Mouse (Mus musculus): ENCODE results near the gene Klf17.

- TF ChIP-seq POLR2A (IDR thresholded peaks at IDR 0.05; ENCODE audit: low read depth, low read length) (no peak), CTCF (IDR thresholded peaks at IDR 0.05; ENCODE audit: extremely low read depth, insufficient read depth, insufficient read length, insufficient replicate concordance) (no peak)
Observed at GRCm38 (mm10) chr4:117782908-117783307, 17.5 kb upstream of the Klf17 start.
